Mouse (Mus musculus): ENCODE measurements around the gene Amz1. TPM values are rescaled to one million over a fixed set of nuclear protein-coding genes. Genes with fewer than 3 reads are reported as not detected.
A peak's percentile ranks its signal among the peaks of the same experiment; 100 is the strongest.

Gene Amz1
- total RNA-seq, 2 experiments from 2014 or later, result 16.2 to 20.2 TPM

DNA sequence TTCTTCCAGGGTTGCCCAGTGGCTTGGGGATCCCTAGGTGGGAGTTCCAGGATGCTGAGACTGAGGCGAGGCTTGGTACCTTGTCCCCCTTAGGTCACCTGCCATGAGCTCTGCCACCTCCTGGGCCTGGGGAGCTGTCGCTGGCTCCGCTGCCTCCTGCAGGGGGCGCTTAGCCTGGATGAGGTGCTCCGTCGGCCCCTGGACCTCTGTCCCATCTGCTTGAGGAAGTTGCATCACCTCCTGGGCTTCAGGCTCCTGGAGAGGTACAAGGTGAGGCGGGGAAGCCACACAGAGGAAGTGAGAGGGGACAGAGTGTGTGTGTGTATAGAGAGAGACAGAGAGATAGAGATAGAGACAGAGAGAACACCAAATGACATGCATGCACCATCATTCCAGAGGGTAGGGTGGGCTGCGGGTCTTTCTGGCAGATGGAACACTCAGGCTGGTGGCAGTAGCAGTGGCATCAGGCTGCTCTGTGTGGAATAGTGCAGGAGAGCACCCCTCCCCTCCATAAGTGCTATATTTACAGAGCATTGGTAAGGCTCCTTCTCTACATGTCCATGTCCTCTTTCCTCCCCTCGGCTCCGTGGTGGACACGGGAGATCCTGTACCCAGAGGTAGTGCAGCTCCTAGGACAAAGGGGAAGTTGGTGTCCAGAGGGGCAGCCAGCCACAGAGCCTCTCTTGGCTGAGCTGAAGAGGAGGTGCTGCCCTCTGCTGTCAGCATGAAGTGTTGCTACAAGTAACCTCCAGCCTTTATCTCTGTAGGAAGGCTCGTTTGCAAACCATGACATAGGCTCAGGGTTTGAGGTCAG is 25.3 kb downstream of the Amz1 start:
- H3K27ac ChIP-seq, result no peak overlapping the region; the same call in 1 of the 2 replicates

GRCm38 (mm10) chr5:140750925-140751324 is 27.0 kb downstream of the Amz1 start:
- intact Hi-C loops (cut with DNase I), result no loop called here
- peak; percentile 67 for TF ChIP-seq CTCF (IDR thresholded peaks at IDR 0.05)
- Histone ChIP-seq H3K4me3 (no peak overlapping the region), H3K27ac (no peak overlapping the region)
- DNase-seq (ENCODE audit: extremely low spot score in 1 of 2, low spot score in 2 of 2), result no peak

More for the DNA sequence above, 25.3 kb downstream of the Amz1 start:
- H3K4me3 ChIP-seq, result peak overlapping the region; percentile 21; the same call in 1 of the 2 replicates
- peak; percentile 69 to 74 for DNase-seq (ENCODE audit: extremely low spot score in 1 of 2, low spot score in 2 of 2)
- peak; percentile 90 for TF ChIP-seq CTCF (IDR thresholded peaks at IDR 0.05)
- intact Hi-C loops (cut with DNase I), result loop anchor here (2.0 to 5.0 kb wide), 2 partner anchors 42 to 208 kb away; partner anchors contain the start of gene Brat1

GRCm38 (mm10) chr5:140752041-140752440 is 28.1 kb downstream of the Amz1 start:
- Histone ChIP-seq H3K4me3 (no peak overlapping the region), H3K27ac (no peak overlapping the region)
- intact Hi-C loops (cut with DNase I), result no loop called here
- DNase-seq (ENCODE audit: extremely low spot score in 1 of 2, low spot score in 2 of 2), result no peak
- TF ChIP-seq CTCF (IDR thresholded peaks at IDR 0.05), result no peak

GRCm38 (mm10) chr5:140752639-140753038 is 28.7 kb downstream of the Amz1 start:
- no peak for DNase-seq (ENCODE audit: extremely low spot score in 1 of 2, low spot score in 2 of 2)
- TF ChIP-seq CTCF (IDR thresholded peaks at IDR 0.05), result peak; percentile 44
- intact Hi-C loops (cut with DNase I), result no loop called here
- Histone ChIP-seq H3K4me3 (no peak overlapping the region), H3K27ac (no peak overlapping the region)

DNA sequence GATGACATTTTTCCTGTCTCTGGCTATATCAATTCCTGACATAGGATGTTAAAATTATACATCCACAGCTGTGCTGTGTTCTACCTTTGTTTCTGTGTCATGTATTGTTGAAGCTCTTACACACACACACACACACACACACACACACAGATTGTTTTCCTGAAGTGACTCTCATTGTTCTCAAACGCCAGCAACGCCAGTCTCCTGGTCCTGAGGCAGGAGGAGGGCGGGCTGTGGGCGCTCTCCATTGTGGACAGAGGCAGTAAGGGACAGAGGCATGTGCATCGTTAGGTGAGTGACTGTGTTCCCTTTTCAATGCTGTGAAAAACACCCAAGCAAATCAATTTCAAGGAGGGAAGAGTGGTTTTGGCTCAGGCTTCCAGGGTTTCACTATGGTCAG is 29.3 kb downstream of the Amz1 start:
- Histone ChIP-seq H3K27ac (no peak overlapping the region), H3K4me3 (no peak overlapping the region)
- TF ChIP-seq CTCF (IDR thresholded peaks at IDR 0.05), result no peak
- intact Hi-C loops (cut with DNase I), result no loop called here
- no peak for DNase-seq (ENCODE audit: extremely low spot score in 1 of 2, low spot score in 2 of 2)

DNA sequence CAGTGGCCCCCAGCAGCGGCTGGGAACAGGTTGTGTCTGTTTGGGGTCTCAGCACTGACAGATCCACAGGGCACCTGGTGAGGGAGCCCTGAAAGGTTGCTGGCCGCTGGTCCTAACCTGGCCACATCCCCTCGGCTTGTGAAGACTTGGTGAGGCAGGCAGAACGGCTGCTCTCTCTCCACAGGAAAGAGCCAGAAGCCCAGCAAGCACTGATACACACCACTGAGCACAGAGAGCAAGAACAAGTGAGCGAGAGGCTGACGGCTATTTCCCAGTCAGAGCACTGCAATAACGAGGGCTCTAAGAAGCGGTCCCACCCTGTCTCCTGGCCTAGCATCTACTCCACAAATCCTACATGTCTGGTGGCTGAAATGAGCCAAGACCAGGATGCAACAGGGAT is 34.9 kb downstream of the Amz1 start:
- DNase-seq (ENCODE audit: extremely low spot score in 1 of 2, low spot score in 2 of 2), result no peak
- intact Hi-C loops (cut with DNase I), result no loop called here

DNA sequence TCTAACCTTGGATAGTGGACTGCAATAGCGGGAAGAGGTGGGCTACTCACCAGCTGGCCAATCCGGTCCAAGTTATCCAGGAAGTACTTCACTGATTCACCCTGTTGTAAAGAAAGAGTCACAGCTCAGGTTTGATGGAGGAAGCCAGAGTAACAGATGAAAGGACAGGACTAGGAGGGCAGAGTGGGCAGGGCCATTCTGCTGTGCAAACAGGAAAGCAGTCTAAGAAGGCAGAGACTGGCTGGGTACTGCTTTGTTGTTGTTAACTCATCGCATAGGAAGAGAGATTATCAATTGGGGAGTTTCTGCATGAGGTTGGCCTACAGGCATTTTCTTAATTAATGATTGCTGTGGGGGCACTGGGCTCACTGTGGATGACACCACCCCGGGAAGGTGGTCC is 38.6 kb downstream of the Amz1 start:
- TF ChIP-seq CTCF (IDR thresholded peaks at IDR 0.05), result no peak
- H3K27ac ChIP-seq, result no peak overlapping the region
- no peak for DNase-seq (ENCODE audit: extremely low spot score in 1 of 2, low spot score in 2 of 2)

More for the DNA sequence above, 34.9 kb downstream of the Amz1 start:
- TF ChIP-seq CTCF (IDR thresholded peaks at IDR 0.05), result no peak
- Histone ChIP-seq H3K4me3 (no peak overlapping the region), H3K27ac (no peak overlapping the region)

DNA sequence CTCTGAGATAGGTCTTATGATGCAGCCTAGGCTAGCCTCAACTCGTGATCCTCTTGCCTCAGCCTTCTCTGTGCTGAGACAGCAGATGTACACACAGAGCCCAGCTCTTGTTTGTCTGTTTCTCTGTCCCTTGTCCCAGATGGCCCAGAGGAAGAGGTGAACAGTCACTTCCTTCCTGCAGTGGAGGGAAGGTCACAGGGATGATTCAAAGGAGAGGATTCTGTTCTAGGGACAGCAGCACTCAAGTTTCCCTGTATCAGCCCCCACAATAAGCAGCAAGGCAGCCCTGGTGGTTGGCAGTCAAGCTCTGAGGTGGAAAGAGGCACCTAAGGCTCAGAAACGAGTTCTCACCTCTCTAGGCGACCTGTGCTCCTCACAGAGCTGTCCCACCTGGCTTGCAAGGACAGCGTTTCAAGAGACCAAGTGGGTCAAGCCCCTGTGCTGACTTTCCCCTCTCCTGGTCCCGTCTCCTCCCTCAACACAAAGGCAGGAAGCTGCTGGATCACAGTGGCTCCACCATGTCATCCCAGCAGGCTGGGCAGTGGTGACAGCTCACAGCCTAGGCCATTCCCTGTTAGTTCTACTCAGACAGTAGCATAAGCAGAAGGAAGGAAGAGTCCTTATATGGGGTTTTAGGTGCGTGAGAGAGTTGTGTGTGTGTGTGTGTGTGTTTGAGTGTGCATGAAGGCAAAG is 41.1 kb downstream of the Amz1 start:
- Histone ChIP-seq H3K27ac (peak overlapping the region; percentile 37), H3K4me3 (no peak overlapping the region)
- TF ChIP-seq CTCF (IDR thresholded peaks at IDR 0.05), result no peak
- DNase-seq (ENCODE audit: extremely low spot score in 1 of 2, low spot score in 2 of 2), result no peak
- intact Hi-C loops (cut with DNase I), result loop anchor here (5.0 kb wide), 1 partner anchor 62 kb away; no protein-coding TSS in a partner anchor

More for the DNA sequence above, 38.6 kb downstream of the Amz1 start:
- no peak overlapping the region for H3K4me3 ChIP-seq
- intact Hi-C loops (cut with DNase I), result no loop called here

DNA sequence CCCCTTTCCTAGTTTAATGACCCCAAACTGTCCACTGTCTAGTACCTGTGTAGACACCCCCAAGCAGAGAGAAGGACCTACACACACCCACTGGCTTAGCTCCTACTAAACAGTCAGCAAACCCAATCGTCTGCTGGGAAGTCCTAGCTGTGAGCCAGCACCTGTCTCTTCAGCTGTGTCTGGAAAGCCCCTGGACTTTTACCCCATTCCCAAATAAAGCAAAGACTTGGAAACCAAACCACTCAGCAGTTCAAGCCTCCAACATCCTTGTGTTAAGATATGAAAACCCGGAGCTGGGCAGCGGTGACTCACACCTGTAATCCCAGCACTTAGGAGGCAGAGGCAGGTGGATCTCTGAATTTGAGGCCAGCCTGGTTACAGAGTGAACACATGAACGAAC is 42.6 kb downstream of the Amz1 start:
- intact Hi-C loops (cut with DNase I), result loop anchor here (5.0 kb wide), 1 partner anchor 61 kb away; no protein-coding TSS in a partner anchor
- Histone ChIP-seq H3K27ac (peak overlapping the region; percentile 41), H3K4me3 (no peak overlapping the region)
- no peak for DNase-seq (ENCODE audit: extremely low spot score in 1 of 2, low spot score in 2 of 2)
- TF ChIP-seq CTCF (IDR thresholded peaks at IDR 0.05), result no peak

DNA sequence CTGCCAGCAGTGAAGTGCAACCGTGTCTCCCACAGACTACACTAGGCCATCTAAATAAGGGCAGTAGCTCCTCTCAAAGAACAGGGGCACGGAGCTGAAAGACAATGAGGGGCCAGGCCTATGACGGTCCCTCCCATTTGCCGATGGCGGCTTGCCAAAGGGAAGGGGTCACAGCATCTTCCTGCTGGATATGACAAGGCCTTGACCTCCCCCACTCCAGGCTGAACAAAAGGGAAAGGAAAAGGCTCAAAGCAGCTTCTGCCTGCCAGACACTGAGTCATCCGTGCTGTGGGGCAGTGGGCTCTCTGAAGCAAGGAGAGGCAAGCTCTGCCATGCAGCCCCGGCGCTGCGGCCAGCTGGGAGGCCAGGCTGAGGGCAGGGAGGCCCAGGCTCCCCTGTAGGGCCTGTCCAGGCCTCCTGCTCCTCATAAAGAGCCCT is 43.8 kb downstream of the Amz1 start:
- no peak for TF ChIP-seq CTCF (IDR thresholded peaks at IDR 0.05)
- peak overlapping the region; percentile 74 for H3K27ac ChIP-seq
- intact Hi-C loops (cut with DNase I), result loop anchor here (5.0 kb wide), 1 partner anchor 60 kb away; no protein-coding TSS in a partner anchor
- peak; percentile 42 to 65 for DNase-seq (ENCODE audit: extremely low spot score in 1 of 2, low spot score in 2 of 2)
- no peak overlapping the region for H3K4me3 ChIP-seq

DNA sequence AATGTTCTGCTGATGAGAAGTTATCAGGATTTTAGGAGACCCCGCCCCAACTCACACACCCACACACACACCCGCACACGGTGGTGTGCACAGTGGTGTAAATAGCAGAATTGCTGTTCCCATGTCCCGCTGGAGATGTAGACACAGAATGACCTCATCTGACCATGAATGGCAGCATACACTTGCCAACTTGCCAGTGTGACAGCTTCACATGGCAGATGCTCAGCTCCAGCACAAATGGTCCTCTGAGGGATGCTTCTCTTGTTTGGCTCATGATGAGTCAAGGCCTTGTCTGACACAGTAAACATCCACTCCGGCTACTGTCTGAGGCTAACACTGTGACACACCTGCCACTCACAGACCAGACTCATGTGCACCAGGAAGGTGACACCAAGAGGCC is 44.4 kb downstream of the Amz1 start:
- intact Hi-C loops (cut with DNase I), result loop anchor here (5.0 kb wide), 1 partner anchor 59 kb away; no protein-coding TSS in a partner anchor
- TF ChIP-seq CTCF (IDR thresholded peaks at IDR 0.05), result no peak
- Histone ChIP-seq H3K27ac (peak overlapping the region; percentile 74), H3K4me3 (no peak overlapping the region)
- peak in 1 of 2 experiments; percentile 38 for DNase-seq (ENCODE audit: extremely low spot score in 1 of 2, low spot score in 2 of 2)

DNA sequence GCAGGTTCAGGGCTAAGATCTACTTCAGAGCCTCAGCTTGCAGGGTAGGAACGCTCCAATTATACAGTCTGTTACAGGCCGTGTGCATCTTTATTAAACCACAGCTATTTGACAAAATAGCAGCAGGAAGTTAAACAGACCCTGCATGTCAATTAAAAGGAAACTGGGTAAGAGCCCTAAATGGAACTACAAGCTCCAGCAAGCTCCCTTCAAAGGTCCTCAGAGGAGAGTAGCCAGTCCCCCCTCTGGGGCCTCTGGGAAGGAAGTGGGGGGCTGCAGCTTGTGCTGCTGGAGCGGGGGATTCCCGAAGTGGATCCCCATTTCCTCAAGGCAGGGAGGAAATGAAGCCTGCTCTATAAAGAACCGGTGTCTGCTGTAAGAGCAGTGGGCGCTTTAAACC is 47.7 kb downstream of the Amz1 start:
- no peak overlapping the region for H3K4me3 ChIP-seq
- no peak for DNase-seq (ENCODE audit: extremely low spot score in 1 of 2, low spot score in 2 of 2)
- intact Hi-C loops (cut with DNase I), result no loop called here
- peak overlapping the region; percentile 77 for H3K27ac ChIP-seq
- TF ChIP-seq CTCF (IDR thresholded peaks at IDR 0.05), result no peak

Data from left cerebral cortex, adult 2 months (tissue).